Mouse (Mus musculus) ES-E14 (cell line): ENCODE data around the gene Tubg1.

Source experiments
- ZC3H11A ChIP-seq: IDR thresholded peaks from 2 replicates; pipeline ENCODE4 v1.6.1; 2012; ENCODE audit warnings: low read depth, mild to moderate bottlenecking, inconsistent platforms, low read length, borderline replicate concordance
- ZNF384 ChIP-seq: IDR thresholded peaks from 2 replicates; pipeline ENCODE4 v1.6.1; 2012; ENCODE audit warnings: low read depth, low read length, inconsistent platforms

DNA sequence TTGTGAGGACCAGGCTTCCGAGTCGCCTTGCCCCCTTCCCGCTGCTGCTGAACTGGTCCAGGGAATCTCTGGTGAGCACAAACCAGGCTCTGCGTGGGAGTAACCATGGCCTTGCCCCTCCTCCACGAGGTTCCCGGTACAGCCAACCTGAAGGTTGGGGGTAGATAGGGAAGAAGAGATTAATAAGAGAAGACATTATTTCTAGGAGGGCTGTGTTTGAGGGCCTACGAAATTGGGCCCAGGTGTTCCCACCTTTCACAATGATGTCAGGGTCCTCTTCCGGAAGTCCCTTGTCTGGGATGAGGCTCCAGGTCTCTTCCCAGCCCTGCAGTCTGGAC lies 48.2 kb downstream of the Tubg1 start:
- no peak for TF ChIP-seq ZC3H11A
- TF ChIP-seq ZNF384 = no peak
